Mouse (Mus musculus): ENCODE measurements around the gene Ambra1. TPM values are rescaled to one million over a fixed set of nuclear protein-coding genes. Genes with fewer than 3 reads are reported as not detected.
A peak's percentile ranks its signal among the peaks of the same experiment; 100 is the strongest.

The Ambra1 gene
- polyA plus RNA-seq, 1 experiment from 2014 or later: 23.6 TPM

DNA sequence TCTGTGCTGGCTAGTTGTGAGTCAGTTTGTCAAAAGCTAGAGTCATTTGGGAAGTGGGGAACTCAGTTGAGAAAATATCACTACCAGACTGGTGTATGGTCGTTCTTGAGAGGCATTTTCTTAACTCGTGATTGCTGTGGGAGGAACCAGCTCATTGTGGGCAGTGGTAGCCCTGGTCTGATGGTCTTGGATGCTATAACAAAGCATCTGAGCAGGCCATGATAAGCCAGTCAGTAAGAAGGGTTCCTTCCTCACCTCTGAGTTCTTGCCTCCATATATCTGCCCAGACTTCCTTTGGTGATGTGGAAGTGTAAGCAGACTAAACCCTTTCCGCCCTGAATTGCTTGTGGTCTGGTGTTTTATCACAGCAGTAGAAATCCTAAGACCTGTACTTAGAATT is 105.7 kb downstream of the Ambra1 start:
- Histone ChIP-seq H3K27ac (ENCODE audit: low read depth, low read length) (no peak overlapping the region), H3K36me3 (ENCODE audit: control insufficient read depth, insufficient read depth, low read length) (no peaks in the 10 kb centered on the region), H3K4me1 (ENCODE audit: control insufficient read depth, insufficient read depth, low read length) (no peaks in the 10 kb centered on the region), H3K4me2 (ENCODE audit: low read depth, low read length) (no peak overlapping the region), H3K27me3 (ENCODE audit: control insufficient read depth, insufficient read depth, low read length) (no peaks in the 10 kb centered on the region), H3K4me3 (ENCODE audit: low read depth, low read length) (no peak overlapping the region), H3K9me3 (ENCODE audit: control insufficient read depth, low read length) (no peaks in the 10 kb centered on the region), H3K9ac (replicated peaks; ENCODE audit: low read depth, low read length) (no peak overlapping the region)
- no peak for ATAC-seq (ENCODE audit: low read depth)
- WGBS: 83% methylated on average over 3 of the region's 3 CpGs

DNA sequence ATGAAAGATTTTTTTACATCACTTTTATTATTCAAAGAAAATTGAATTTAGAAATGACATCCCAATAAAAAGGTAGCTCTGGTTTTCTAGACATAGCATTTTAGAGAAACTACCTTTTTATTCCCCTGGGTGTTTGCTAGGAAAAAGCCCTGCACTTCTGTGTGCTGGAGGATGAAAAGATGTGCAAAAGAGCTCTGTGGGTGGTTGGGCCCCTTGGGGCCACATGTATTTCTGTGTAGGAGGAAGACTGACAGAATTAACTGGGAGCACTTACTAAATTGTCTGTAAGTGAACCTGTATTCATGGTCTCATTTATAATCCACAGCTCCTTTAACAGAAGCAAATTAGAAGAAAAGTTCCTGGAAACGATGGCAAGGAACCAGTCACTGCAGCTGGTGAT is 114.2 kb downstream of the Ambra1 start:
- ATAC-seq (ENCODE audit: low read depth): no peak
- H3K27me3 ChIP-seq (ENCODE audit: control insufficient read depth, insufficient read depth, low read length): no peaks in the 10 kb centered on the region
- no peaks in the 10 kb centered on the region for H3K36me3 ChIP-seq (ENCODE audit: control insufficient read depth, insufficient read depth, low read length)
- H3K4me3 ChIP-seq (ENCODE audit: low read depth, low read length): no peak overlapping the region
- no peak overlapping the region for H3K27ac ChIP-seq (ENCODE audit: low read depth, low read length)
- no peaks in the 10 kb centered on the region for H3K9me3 ChIP-seq (ENCODE audit: control insufficient read depth, low read length)
- no peaks in the 10 kb centered on the region for H3K4me1 ChIP-seq (ENCODE audit: control insufficient read depth, insufficient read depth, low read length)
- no peak overlapping the region for H3K9ac ChIP-seq (replicated peaks; ENCODE audit: low read depth, low read length)
- 78% methylated on average over 1 of the region's 1 CpGs for WGBS
- no peak overlapping the region for H3K4me2 ChIP-seq (ENCODE audit: low read depth, low read length)

DNA sequence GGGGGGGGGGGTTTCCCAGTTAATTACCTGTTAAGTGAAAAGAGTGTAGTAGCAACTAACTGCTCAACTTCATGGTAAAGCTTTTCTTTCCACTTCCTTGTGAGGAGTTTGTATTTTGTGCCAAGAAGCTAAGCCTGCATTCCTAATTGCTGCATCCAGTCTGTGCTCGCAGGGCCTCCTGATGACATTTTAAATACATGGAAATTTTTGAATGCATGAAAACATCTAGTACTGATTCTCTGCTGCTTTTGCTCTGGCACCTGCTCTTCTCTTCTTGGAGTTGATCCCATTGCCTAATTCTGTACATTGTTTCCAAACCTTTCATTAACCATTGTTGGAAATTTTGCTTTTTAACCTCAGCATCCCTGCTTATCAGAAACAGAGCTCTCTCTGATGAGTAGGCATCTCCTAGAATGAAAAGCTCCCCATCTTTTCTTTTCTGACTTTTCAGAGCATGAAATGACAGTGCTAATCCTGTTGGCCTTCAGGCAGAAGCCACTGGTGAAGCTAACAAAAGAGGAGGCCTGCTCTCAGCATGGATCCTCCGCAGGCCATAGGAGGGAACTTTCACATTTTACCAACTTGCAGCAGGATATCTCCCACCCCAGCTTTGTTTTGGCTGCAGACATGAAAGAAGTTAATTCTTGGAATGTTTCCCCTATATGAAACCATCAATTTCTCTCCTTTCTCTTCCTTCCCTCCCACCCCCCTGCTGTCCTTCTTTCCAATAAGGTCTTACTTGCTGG is 122.7 kb downstream of the Ambra1 start:
- Histone ChIP-seq H3K4me1 (ENCODE audit: control insufficient read depth, insufficient read depth, low read length) (no peaks in the 10 kb centered on the region), H3K4me2 (ENCODE audit: low read depth, low read length) (no peak overlapping the region), H3K27me3 (ENCODE audit: control insufficient read depth, insufficient read depth, low read length) (no peaks in the 10 kb centered on the region), H3K27ac (ENCODE audit: low read depth, low read length) (no peak overlapping the region), H3K9ac (replicated peaks; ENCODE audit: low read depth, low read length) (no peak overlapping the region), H3K9me3 (ENCODE audit: control insufficient read depth, low read length) (no peaks in the 10 kb centered on the region), H3K4me3 (ENCODE audit: low read depth, low read length) (no peak overlapping the region), H3K36me3 (ENCODE audit: control insufficient read depth, insufficient read depth, low read length) (no peaks in the 10 kb centered on the region)
- no peak for ATAC-seq (ENCODE audit: low read depth)
- 26% methylated on average over 2 of the region's 2 CpGs for WGBS

DNA sequence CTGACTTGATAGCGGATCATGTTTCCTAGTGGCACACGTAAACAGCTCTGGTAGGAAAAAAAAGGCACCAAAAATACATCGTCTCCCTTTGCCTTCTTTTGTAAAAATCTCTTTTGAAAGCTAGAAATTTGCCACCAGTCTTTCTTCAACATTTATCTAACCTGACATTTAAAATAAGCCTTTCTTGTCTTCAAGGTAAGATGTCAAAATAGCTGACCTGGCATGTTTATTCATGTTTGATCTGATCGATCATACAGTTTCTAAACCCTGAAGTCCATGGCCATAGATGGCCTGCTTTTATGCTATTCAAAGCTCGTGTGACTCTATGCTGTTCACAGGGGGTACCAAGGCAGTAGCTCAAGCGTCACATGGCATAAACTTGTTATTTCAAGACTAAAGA is 124.6 kb downstream of the Ambra1 start:
- Histone ChIP-seq H3K4me3 (ENCODE audit: low read depth, low read length) (no peak overlapping the region), H3K9me3 (ENCODE audit: control insufficient read depth, low read length) (no peaks in the 10 kb centered on the region), H3K27me3 (ENCODE audit: control insufficient read depth, insufficient read depth, low read length) (no peaks in the 10 kb centered on the region), H3K9ac (replicated peaks; ENCODE audit: low read depth, low read length) (no peak overlapping the region), H3K4me2 (ENCODE audit: low read depth, low read length) (no peak overlapping the region), H3K27ac (ENCODE audit: low read depth, low read length) (no peak overlapping the region), H3K36me3 (ENCODE audit: control insufficient read depth, insufficient read depth, low read length) (no peaks in the 10 kb centered on the region), H3K4me1 (ENCODE audit: control insufficient read depth, insufficient read depth, low read length) (no peaks in the 10 kb centered on the region)
- no peak for ATAC-seq (ENCODE audit: low read depth)
- WGBS: 82% methylated on average over 6 of the region's 6 CpGs

DNA sequence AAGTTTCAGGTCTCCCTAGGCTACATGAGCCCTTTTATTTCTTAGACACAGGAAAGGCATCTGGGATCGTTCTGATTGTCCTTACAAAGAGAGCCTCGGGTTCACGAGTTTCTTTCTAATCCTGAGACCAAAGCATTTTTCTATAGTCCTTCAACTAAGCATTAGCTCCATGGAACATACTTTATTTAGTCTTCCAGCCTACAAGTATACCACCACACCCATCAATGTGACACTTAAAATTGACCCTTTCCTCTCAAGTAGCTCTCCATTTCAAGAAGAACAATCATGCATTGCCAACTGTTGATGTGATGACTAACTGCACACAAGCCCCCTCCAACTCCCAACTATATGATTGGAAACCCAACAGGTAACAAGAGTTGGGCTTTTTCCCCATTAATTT is 127.0 kb downstream of the Ambra1 start:
- Histone ChIP-seq H3K27ac (ENCODE audit: low read depth, low read length) (no peak overlapping the region), H3K4me2 (ENCODE audit: low read depth, low read length) (no peak overlapping the region), H3K36me3 (ENCODE audit: control insufficient read depth, insufficient read depth, low read length) (no peaks in the 10 kb centered on the region), H3K27me3 (ENCODE audit: control insufficient read depth, insufficient read depth, low read length) (no peaks in the 10 kb centered on the region), H3K9me3 (ENCODE audit: control insufficient read depth, low read length) (no peaks in the 10 kb centered on the region), H3K9ac (replicated peaks; ENCODE audit: low read depth, low read length) (no peak overlapping the region), H3K4me3 (ENCODE audit: low read depth, low read length) (no peak overlapping the region), H3K4me1 (ENCODE audit: control insufficient read depth, insufficient read depth, low read length) (no peaks in the 10 kb centered on the region)
- no peak for ATAC-seq (ENCODE audit: low read depth)
- 95% methylated on average over 3 of the region's 3 CpGs for WGBS

DNA sequence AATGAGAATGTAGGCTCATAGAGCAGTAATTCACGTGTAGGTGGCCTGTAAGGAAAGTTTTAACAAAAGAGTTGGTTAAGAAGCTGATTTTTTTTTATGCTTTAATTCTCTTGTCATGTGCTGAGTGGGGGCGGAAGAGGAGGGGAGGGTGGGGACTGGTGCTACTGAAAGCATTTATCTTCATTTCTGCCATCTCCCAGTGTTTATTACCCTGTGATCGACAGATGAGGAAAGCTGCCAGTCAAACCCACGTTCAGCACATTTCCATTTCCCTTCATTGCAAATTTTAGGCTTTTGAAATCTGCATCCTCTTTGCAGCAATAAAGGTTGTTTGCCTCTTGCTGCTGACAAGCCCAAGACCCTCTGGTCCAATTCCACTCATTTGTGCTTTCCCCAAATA is 129.5 kb downstream of the Ambra1 start:
- Histone ChIP-seq H3K4me3 (ENCODE audit: low read depth, low read length) (no peak overlapping the region), H3K27me3 (ENCODE audit: control insufficient read depth, insufficient read depth, low read length) (no peaks in the 10 kb centered on the region), H3K9me3 (ENCODE audit: control insufficient read depth, low read length) (no peaks in the 10 kb centered on the region), H3K27ac (ENCODE audit: low read depth, low read length) (no peak overlapping the region), H3K4me2 (ENCODE audit: low read depth, low read length) (no peak overlapping the region), H3K4me1 (ENCODE audit: control insufficient read depth, insufficient read depth, low read length) (no peaks in the 10 kb centered on the region), H3K9ac (replicated peaks; ENCODE audit: low read depth, low read length) (no peak overlapping the region), H3K36me3 (ENCODE audit: control insufficient read depth, insufficient read depth, low read length) (no peaks in the 10 kb centered on the region)
- WGBS: 21% methylated on average over 4 of the region's 4 CpGs
- no peak for ATAC-seq (ENCODE audit: low read depth)

DNA sequence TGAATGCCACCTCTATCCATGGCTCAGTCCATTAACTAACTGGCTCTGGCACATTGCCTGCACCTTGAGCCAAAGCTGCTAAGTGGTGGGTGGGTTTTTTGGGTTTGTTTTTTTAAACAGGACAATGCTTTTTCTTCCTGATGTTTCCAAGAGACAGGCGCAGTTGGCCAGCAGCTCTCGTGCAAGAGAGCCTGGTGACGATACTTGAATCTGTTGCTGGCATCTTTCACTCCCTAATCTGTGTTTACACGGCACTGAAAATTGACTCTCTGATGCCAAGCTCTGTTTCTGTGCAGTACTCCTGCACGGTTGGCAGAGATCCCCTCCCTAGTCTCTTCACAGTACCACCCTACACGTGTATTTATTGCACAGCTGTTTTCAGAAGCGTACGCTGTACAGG is 140.8 kb downstream of the Ambra1 start:
- peak overlapping the region; percentile 70 for H3K27ac ChIP-seq (ENCODE audit: low read depth, low read length)
- no peaks in the 10 kb centered on the region for H3K27me3 ChIP-seq (ENCODE audit: control insufficient read depth, insufficient read depth, low read length)
- WGBS: 46% methylated on average over 8 of the region's 8 CpGs
- peaks cover 6% of the 10 kb centered on the region; the same call in 1 of the 2 replicates for H3K4me1 ChIP-seq (ENCODE audit: control insufficient read depth, insufficient read depth, low read length)
- no peaks in the 10 kb centered on the region for H3K36me3 ChIP-seq (ENCODE audit: control insufficient read depth, insufficient read depth, low read length)
- 0 out of 2 replicates have a peak overlapping the region, but pooled peaks have one; percentile 8 for H3K4me2 ChIP-seq (ENCODE audit: low read depth, low read length)
- no peak overlapping the region for H3K4me3 ChIP-seq (ENCODE audit: low read depth, low read length)
- peak; percentile 68; the same call in 1 of the 2 replicates for ATAC-seq (ENCODE audit: low read depth)
- no peak overlapping the region for H3K9ac ChIP-seq (replicated peaks; ENCODE audit: low read depth, low read length)
- H3K9me3 ChIP-seq (ENCODE audit: control insufficient read depth, low read length): no peaks in the 10 kb centered on the region

DNA sequence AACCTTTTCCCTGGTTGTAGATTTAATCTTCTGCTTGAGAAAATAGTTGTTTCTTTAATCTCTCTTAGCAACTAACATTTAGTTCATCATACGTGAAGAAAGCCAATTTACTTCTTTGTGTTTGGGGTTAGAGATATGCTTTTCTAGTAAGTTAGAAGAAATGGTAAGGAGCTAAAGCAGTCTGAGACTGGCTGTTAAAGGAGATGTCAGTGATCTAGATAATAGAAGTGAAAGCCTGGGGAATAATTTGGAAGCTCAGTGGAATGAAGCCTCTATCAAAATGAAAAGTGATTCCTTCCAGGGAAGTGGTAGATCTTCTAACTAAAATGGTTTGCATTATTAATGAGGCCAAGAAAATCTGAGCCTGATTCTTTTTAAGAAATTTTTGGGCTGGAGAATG is 141.3 kb downstream of the Ambra1 start:
- peak overlapping the region; percentile 70; the same call in 1 of the 2 replicates for H3K27ac ChIP-seq (ENCODE audit: low read depth, low read length)
- no peaks in the 10 kb centered on the region for H3K9me3 ChIP-seq (ENCODE audit: control insufficient read depth, low read length)
- no peak for ATAC-seq (ENCODE audit: low read depth)
- H3K27me3 ChIP-seq (ENCODE audit: control insufficient read depth, insufficient read depth, low read length): no peaks in the 10 kb centered on the region
- H3K4me2 ChIP-seq (ENCODE audit: low read depth, low read length): 0 out of 2 replicates have a peak overlapping the region, but pooled peaks have one; percentile 8
- H3K9ac ChIP-seq (replicated peaks; ENCODE audit: low read depth, low read length): no peak overlapping the region
- H3K36me3 ChIP-seq (ENCODE audit: control insufficient read depth, insufficient read depth, low read length): no peaks in the 10 kb centered on the region
- peaks cover 6% of the 10 kb centered on the region; the same call in 1 of the 2 replicates for H3K4me1 ChIP-seq (ENCODE audit: control insufficient read depth, insufficient read depth, low read length)
- H3K4me3 ChIP-seq (ENCODE audit: low read depth, low read length): no peak overlapping the region
- 83% methylated on average over 1 of the region's 1 CpGs for WGBS

DNA sequence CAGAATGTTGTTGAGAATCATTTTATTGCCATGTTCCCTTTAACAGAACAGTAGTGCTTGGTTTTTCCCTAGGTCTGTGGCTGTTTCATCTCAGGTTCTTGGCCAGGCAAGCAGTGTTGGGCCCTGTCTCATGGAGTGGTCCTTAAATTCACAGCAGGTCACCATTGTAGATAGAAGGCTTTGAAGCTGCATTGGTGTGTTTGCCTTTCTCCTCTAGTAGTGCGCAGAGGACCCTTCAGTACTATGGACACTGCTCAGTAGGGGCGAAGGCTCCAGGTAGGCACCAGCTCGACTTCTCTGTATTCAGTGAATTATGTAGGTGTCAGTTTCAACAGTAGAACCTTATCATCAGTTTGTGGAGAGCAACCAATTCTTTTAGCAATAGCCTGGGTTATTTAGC is 142.7 kb downstream of the Ambra1 start:
- Histone ChIP-seq H3K4me1 (ENCODE audit: control insufficient read depth, insufficient read depth, low read length) (peaks cover 6% of the 10 kb centered on the region; the same call in 1 of the 2 replicates), H3K9ac (replicated peaks; ENCODE audit: low read depth, low read length) (no peak overlapping the region), H3K4me3 (ENCODE audit: low read depth, low read length) (no peak overlapping the region), H3K4me2 (ENCODE audit: low read depth, low read length) (no peak overlapping the region), H3K27ac (ENCODE audit: low read depth, low read length) (no peak overlapping the region), H3K9me3 (ENCODE audit: control insufficient read depth, low read length) (no peaks in the 10 kb centered on the region), H3K27me3 (ENCODE audit: control insufficient read depth, insufficient read depth, low read length) (no peaks in the 10 kb centered on the region), H3K36me3 (ENCODE audit: control insufficient read depth, insufficient read depth, low read length) (no peaks in the 10 kb centered on the region)
- WGBS: 92% methylated on average over 3 of the region's 3 CpGs
- ATAC-seq (ENCODE audit: low read depth): no peak

All from neural tube, embryonic 14.5 days (tissue).